Comparison of ENCODE assay signal across 8 mouse cellular contexts in the genomic region with DNA sequence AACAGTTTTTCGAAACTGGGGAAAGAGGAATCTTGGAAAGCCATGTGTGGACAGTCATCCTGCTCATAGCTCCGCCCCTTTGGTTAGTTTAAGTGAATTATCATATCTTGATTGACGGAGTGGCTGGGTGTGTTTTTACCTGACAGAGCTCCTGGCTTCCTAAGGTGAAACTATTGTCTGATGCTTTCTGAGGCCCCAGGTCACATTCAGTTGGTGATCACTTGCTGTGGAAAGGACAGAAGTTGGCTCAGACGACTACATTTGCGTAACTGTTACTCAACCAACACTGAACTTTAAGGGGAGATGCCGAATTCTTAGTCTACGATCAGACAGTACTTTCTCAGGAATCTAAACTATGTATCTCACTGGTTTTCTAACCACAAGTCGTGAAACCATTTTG. TPM values are rescaled to one million over a fixed set of nuclear protein-coding genes. Genes with fewer than 3 reads are reported as not detected.
DNase-seq lines count a peak whose midpoint lies in the region; ATAC-seq and TF ChIP-seq lines count a peak whose summit lies in the region.

No protein-coding gene starts in this region.

- DNase-seq in heart, adult 9 months (ENCODE audit: low spot score in 2 of 2), result no peak
- no peak for DNase-seq in ovary, adult 18-20 months (ENCODE audit: low spot score)
- DNase-seq in embryo, embryonic 11 days, result no peak
- no peak for DNase-seq in ovary, postnatal 10 days (ENCODE audit: low spot score)

- WGBS in heart, embryonic 13.5 days, result 54% methylated on average over 8 of the region's 8 CpGs
- whole genome bisulfite sequencing in forebrain, embryonic 15.5 days, result 49% methylated on average over 8 of the region's 8 CpGs
- 50% methylated on average over 8 of the region's 8 CpGs for WGBS in liver, embryonic 16.5 days (ENCODE audit: insufficient replicate concordance)

- TF ChIP-seq EP300 in ES-Bruce4 (IDR thresholded peaks at IDR 0.05; ENCODE audit: insufficient read depth, low read depth, low read length), result no peak

- peaks cover 20% of the 10 kb centered on the region for H3K36me3 ChIP-seq in heart, embryonic 13.5 days
- peaks cover 14% of the 10 kb centered on the region for H3K36me3 ChIP-seq in ES-Bruce4 (ENCODE audit: control insufficient read depth, insufficient read depth, low read length, poor library complexity, severe bottlenecking)
- H3K36me3 ChIP-seq in forebrain, embryonic 15.5 days, result 0 out of 2 replicates have a peak, but pooled peaks cover 5% of the 10 kb centered on the region
- no peaks in the 10 kb centered on the region; the same call in 1 of the 2 replicates for H3K36me3 ChIP-seq in liver, embryonic 16.5 days (ENCODE audit: control insufficient read depth, insufficient read depth)

- no peak for ATAC-seq in heart, embryonic 13.5 days (ENCODE audit: extremely low read depth, insufficient number of reproducible peaks, low FRiP score, low TSS enrichment)
- ATAC-seq in forebrain, embryonic 15.5 days (replicated peaks), result no peak
- no peak for ATAC-seq in liver, embryonic 16.5 days (ENCODE audit: low read depth)

- TF ChIP-seq POLR2A in ES-Bruce4 (IDR thresholded peaks at IDR 0.05; ENCODE audit: insufficient read depth, low read length), result no peak

- H3K27me3 ChIP-seq in heart, embryonic 13.5 days (replicated peaks), result no peaks in the 10 kb centered on the region
- no peaks in the 10 kb centered on the region for H3K27me3 ChIP-seq in ES-Bruce4 (ENCODE audit: control insufficient read depth, insufficient read depth, low read length, poor library complexity, severe bottlenecking)
- H3K27me3 ChIP-seq in forebrain, embryonic 15.5 days, result no peaks in the 10 kb centered on the region
- H3K27me3 ChIP-seq in liver, embryonic 16.5 days (ENCODE audit: control insufficient read depth, insufficient read depth, low read depth, low read length), result peaks cover 3% of the 10 kb centered on the region; the same call in 1 of the 2 replicates

- H3K4me2 ChIP-seq in heart, embryonic 13.5 days, result peak overlapping the region; percentile 70
- peak overlapping the region; percentile 60 for H3K4me2 ChIP-seq in forebrain, embryonic 15.5 days (replicated peaks)
- H3K4me2 ChIP-seq in liver, embryonic 16.5 days (ENCODE audit: low read depth, low read length), result peak overlapping the region; percentile 88

- no peak for TF ChIP-seq CTCF in ES-Bruce4 (IDR thresholded peaks at IDR 0.05; ENCODE audit: low read depth, low read length)

- peak overlapping the region; percentile 48 for H3K9ac ChIP-seq in heart, embryonic 13.5 days
- peak overlapping the region; percentile 59 for H3K9ac ChIP-seq in ES-Bruce4 (ENCODE audit: low read depth, poor library complexity, severe bottlenecking)
- peak overlapping the region; percentile 86; the same call in 1 of the 2 replicates for H3K9ac ChIP-seq in forebrain, embryonic 15.5 days (replicated peaks)
- peak overlapping the region; percentile 39 for H3K9ac ChIP-seq in liver, embryonic 16.5 days (ENCODE audit: low read depth, low read length)

- H3K9me3 ChIP-seq in heart, embryonic 13.5 days, result no peaks in the 10 kb centered on the region
- no peaks in the 10 kb centered on the region for H3K9me3 ChIP-seq in ES-Bruce4 (replicated peaks; ENCODE audit: control insufficient read depth, insufficient read depth, low read length, poor library complexity, severe bottlenecking)
- H3K9me3 ChIP-seq in forebrain, embryonic 15.5 days, result no peaks in the 10 kb centered on the region
- H3K9me3 ChIP-seq in liver, embryonic 16.5 days (replicated peaks; ENCODE audit: control insufficient read depth, low read length), result no peaks in the 10 kb centered on the region

- H3K4me1 ChIP-seq in heart, embryonic 13.5 days, result peaks cover 13% of the 10 kb centered on the region
- H3K4me1 ChIP-seq in ES-Bruce4 (ENCODE audit: control insufficient read depth, insufficient read depth, low read length), result peaks cover 4% of the 10 kb centered on the region
- peaks cover 17% of the 10 kb centered on the region for H3K4me1 ChIP-seq in forebrain, embryonic 15.5 days
- peaks cover 10% of the 10 kb centered on the region for H3K4me1 ChIP-seq in liver, embryonic 16.5 days (ENCODE audit: control insufficient read depth, low read depth, low read length)

- H3K4me3 ChIP-seq in heart, embryonic 13.5 days, result peak overlapping the region; percentile 61
- no peak overlapping the region for H3K4me3 ChIP-seq in ES-Bruce4 (ENCODE audit: low read depth, low read length)
- H3K4me3 ChIP-seq in forebrain, embryonic 15.5 days, result peak overlapping the region; percentile 85
- peak overlapping the region; percentile 76 for H3K4me3 ChIP-seq in liver, embryonic 16.5 days (ENCODE audit: low read depth, low read length)

- H3K27ac ChIP-seq in heart, embryonic 13.5 days (replicated peaks), result no peak overlapping the region
- H3K27ac ChIP-seq in ES-Bruce4 (ENCODE audit: insufficient read depth, low read length), result peak overlapping the region; percentile 81
- H3K27ac ChIP-seq in forebrain, embryonic 15.5 days (replicated peaks), result no peak overlapping the region
- H3K27ac ChIP-seq in liver, embryonic 16.5 days (ENCODE audit: low read length), result no peak overlapping the region; the same call in 1 of the 2 replicates

RNA-seq across cellular contexts. Expression of gene Mrfap1, which starts 0.7 kb away (rescaled TPM):
- 279 and 318 TPM in 2 replicates for polyA plus RNA-seq in heart, embryonic 13.5 days (2015; fragmentation: Nextera tagmentation; extraction: Ambion mirVana)
- 312 and 320 TPM in 2 replicates for polyA plus RNA-seq in ES-Bruce4 (2011; ENCODE audit: insufficient read depth, insufficient read length, low read depth, missing spikeins)
- polyA plus RNA-seq in forebrain, embryonic 15.5 days (2015; fragmentation: Nextera tagmentation; extraction: Ambion mirVana), result 350 and 358 TPM in 2 replicates
- 106 and 110 TPM in 2 replicates for polyA plus RNA-seq in liver, embryonic 16.5 days (2015; fragmentation: Nextera tagmentation; extraction: Ambion mirVana)

RNA-seq across cellular contexts. Expression of gene Man2b2, which starts 33.2 kb away (rescaled TPM):
- 17.0 and 17.2 TPM in 2 replicates for polyA plus RNA-seq in heart, embryonic 13.5 days (2015; fragmentation: Nextera tagmentation; extraction: Ambion mirVana)
- 10.5 and 11.4 TPM in 2 replicates for polyA plus RNA-seq in ES-Bruce4 (2011; ENCODE audit: insufficient read depth, insufficient read length, low read depth, missing spikeins)
- polyA plus RNA-seq in forebrain, embryonic 15.5 days (2015; fragmentation: Nextera tagmentation; extraction: Ambion mirVana), result 6.9 and 7.1 TPM in 2 replicates
- polyA plus RNA-seq in liver, embryonic 16.5 days (2015; fragmentation: Nextera tagmentation; extraction: Ambion mirVana), result 17.4 and 21.7 TPM in 2 replicates

RNA-seq across cellular contexts. Expression of gene Bloc1s4, which starts 48.8 kb away (rescaled TPM):
- polyA plus RNA-seq in heart, embryonic 13.5 days (2015; fragmentation: Nextera tagmentation; extraction: Ambion mirVana), result 17.1 and 18.0 TPM in 2 replicates
- 8.6 and 9.7 TPM in 2 replicates for polyA plus RNA-seq in ES-Bruce4 (2011; ENCODE audit: insufficient read depth, insufficient read length, low read depth, missing spikeins)
- polyA plus RNA-seq in forebrain, embryonic 15.5 days (2015; fragmentation: Nextera tagmentation; extraction: Ambion mirVana), result 30.4 and 32.6 TPM in 2 replicates
- polyA plus RNA-seq in liver, embryonic 16.5 days (2015; fragmentation: Nextera tagmentation; extraction: Ambion mirVana), result 11.3 and 12.6 TPM in 2 replicates
